Mouse (Mus musculus): ENCODE results near the gene Fbxo8. TPM values are rescaled to one million over a fixed set of nuclear protein-coding genes. Genes with fewer than 3 reads are reported as not detected.

Fbxo8 gene
- total RNA-seq (2012; rRNA removed) (17.0 and 21.3 TPM in 2 replicates), polyA plus RNA-seq (2012; ENCODE audit: insufficient read depth in 1 of 2, insufficient read length in 2 of 2, low read depth in 1 of 2, low replicate concordance in 2 of 2, missing spikeins in 1 of 2) (10 to 100 TPM in 1 of 2 experiments, not detected in 1; 28.8 TPM)

- Histone ChIP-seq H3K79me2 (ENCODE audit: control insufficient read depth, insufficient read depth, low read length, poor library complexity) (peaks cover 19% of the 10 kb centered on the region), H3K9ac (ENCODE audit: control insufficient read depth, low read depth, low read length, poor library complexity, severe bottlenecking) (peak within 1 kb of the TSS; percentile 99), H3K36me3 (ENCODE audit: control insufficient read depth in 1 of 2, insufficient read depth in 2 of 2, low read length in 2 of 2) (peaks cover 0 to 11% of the 10 kb centered on the region in 2 experiments; a peak in 2 of 4 replicates), H3K4me3 (ENCODE audit: control insufficient read depth in 1 of 2, insufficient read depth in 1 of 2, low read depth in 2 of 2, low read length in 2 of 2) (peak within 1 kb of the TSS; percentile 86 to 90), H3K27me3 (ENCODE audit: control insufficient read depth in 1 of 2, insufficient read depth in 2 of 2, low read length in 2 of 2) (no peaks in the 10 kb centered on the region), H3K4me1 (ENCODE audit: control insufficient read depth in 1 of 2, insufficient read depth in 2 of 2, low read length in 2 of 2) (peaks cover 0 to 3% of the 10 kb centered on the region in 2 experiments; a peak in 1 of 4 replicates), H3K9me3 (replicated peaks; ENCODE audit: insufficient read depth, low read length) (no peaks in the 10 kb centered on the region), H3K27ac (ENCODE audit: control insufficient read depth, low read depth, low read length) (peak within 1 kb of the TSS; percentile 94)
- TF ChIP-seq BHLHE40 (IDR thresholded peaks at IDR 0.05; ENCODE audit: borderline replicate concordance, low read depth, low read length) = peak; percentile 87
- peak; percentile 95 for TF ChIP-seq SIN3A (IDR thresholded peaks at IDR 0.05; ENCODE audit: low read length)
- no peak for TF ChIP-seq NRF1 (IDR thresholded peaks at IDR 0.05; ENCODE audit: insufficient read depth, low read depth, low read length, poor library complexity, severe bottlenecking)
- no peak; the same call in 1 of the 2 replicates for TF ChIP-seq KAT2A (conservative IDR thresholded peaks at IDR 0.05; ENCODE audit: low read depth, low read length)
- TF ChIP-seq ELF1 (IDR thresholded peaks at IDR 0.05; ENCODE audit: low read depth, low read length) = peak; percentile 82; the same call in 1 of the 2 replicates
- TF ChIP-seq ZKSCAN1 (IDR thresholded peaks at IDR 0.05; ENCODE audit: low read depth, low read length) = no peak
- peak; percentile 89 for TF ChIP-seq HCFC1 (IDR thresholded peaks at IDR 0.05; ENCODE audit: low read depth, low read length)
- TF ChIP-seq GATA1 (IDR thresholded peaks at IDR 0.05; ENCODE audit: low read depth, low read length) = no peak
- peak; percentile 70; the same call in 1 of the 2 replicates for TF ChIP-seq MXI1 (IDR thresholded peaks at IDR 0.05; ENCODE audit: low read depth, low read length)
- 0 out of 2 replicates have a peak, but pooled peaks have one; percentile 12 for TF ChIP-seq ZMIZ1 (IDR thresholded peaks at IDR 0.05; ENCODE audit: low read depth, low read length)
- TF ChIP-seq TBP (IDR thresholded peaks at IDR 0.05; ENCODE audit: low read depth, low read length) = peak; percentile 62
- peak; percentile 57; the same call in 1 of the 2 replicates for TF ChIP-seq POLR2AphosphoS2 (IDR thresholded peaks at IDR 0.05; ENCODE audit: low read length)
- TF ChIP-seq ZC3H11A (IDR thresholded peaks at IDR 0.05; ENCODE audit: low read depth, low read length) = peak; percentile 100
- peak; percentile 26; the same call in 1 of the 2 replicates for TF ChIP-seq E2F4 (IDR thresholded peaks at IDR 0.05; ENCODE audit: borderline replicate concordance, low read depth, low read length)
- 0 out of 2 replicates have a peak, but pooled peaks have one; percentile 41 for TF ChIP-seq CHD2 (IDR thresholded peaks at IDR 0.05; ENCODE audit: low read length)
- peak; percentile 39 for TF ChIP-seq NELFE (IDR thresholded peaks at IDR 0.05; ENCODE audit: low read depth, low read length)
- peak in 1 of 2 experiments; percentile 49; a peak in 1 of 4 replicates for TF ChIP-seq POLR2A (IDR thresholded peaks at IDR 0.05; ENCODE audit: control insufficient read depth in 1 of 2, insufficient read depth in 1 of 2, low read depth in 1 of 2, low read length in 2 of 2, poor library complexity in 1 of 2)
- peak; percentile 65 for TF ChIP-seq MYC (IDR thresholded peaks at IDR 0.05; ENCODE audit: low read depth, low read length)
- TF ChIP-seq TCF12 (IDR thresholded peaks at IDR 0.05; ENCODE audit: low read depth, low read length) = peak; percentile 6; the same call in 1 of the 2 replicates
- TF ChIP-seq MAX (IDR thresholded peaks at IDR 0.05; ENCODE audit: low read length) = peak; percentile 55; the same call in 1 of the 2 replicates
- peak; percentile 91 for DNase-seq (ENCODE audit: low read depth, low spot score)
Measured at GRCm38 (mm10) chr8:56550558-56551360, at the start of gene Fbxo8, which contains the start of gene Cep44. TSS of gene Fbxo8 (plus strand) at chr8:56551090. TSS of gene Cep44 (minus strand) at chr8:56551047.
